Mouse (Mus musculus) R1 (cell line): ENCODE results near the gene Prkce.

Source experiments
- DNase-seq: peaks from one replicate; pipeline ENCODE4 v3.0.0-alpha.2; 2018; ENCODE audit warnings: low read depth, low spot score

Gene Prkce

GRCm38 (mm10) chr17:86407921-86408613 lies 240.5 kb downstream of the Prkce start:
- no peak for DNase-seq

- no peak for DNase-seq
Measured at GRCm38 (mm10) chr17:86408614-86409006, 241.0 kb downstream of the Prkce start.

GRCm38 (mm10) chr17:86409485-86409884 lies 241.9 kb downstream of the Prkce start:
- DNase-seq, result no peak

- no peak for DNase-seq
Measured at GRCm38 (mm10) chr17:86410496-86410895, 242.9 kb downstream of the Prkce start.

- DNase-seq, result no peak
Measured at GRCm38 (mm10) chr17:86412141-86412540, 244.6 kb downstream of the Prkce start.

- DNase-seq, result no peak
Measured at GRCm38 (mm10) chr17:86414608-86415007, 247.0 kb downstream of the Prkce start.

GRCm38 (mm10) chr17:86415989-86416388 lies 248.4 kb downstream of the Prkce start:
- DNase-seq, result peak; percentile 16

GRCm38 (mm10) chr17:86418334-86418733 lies 250.7 kb downstream of the Prkce start:
- DNase-seq, result no peak

- DNase-seq, result no peak
Measured at GRCm38 (mm10) chr17:86419199-86419598, 251.6 kb downstream of the Prkce start.

GRCm38 (mm10) chr17:86420646-86421338 lies 253.2 kb downstream of the Prkce start:
- DNase-seq, result no peak

- DNase-seq, result no peak
Measured at GRCm38 (mm10) chr17:86422023-86422422, 254.4 kb downstream of the Prkce start.

GRCm38 (mm10) chr17:86429877-86430276 lies 262.3 kb downstream of the Prkce start:
- no peak for DNase-seq

GRCm38 (mm10) chr17:86433117-86433516 lies 265.5 kb downstream of the Prkce start:
- no peak for DNase-seq

- no peak for DNase-seq
Measured at GRCm38 (mm10) chr17:86433813-86434212, 266.2 kb downstream of the Prkce start.

- DNase-seq, result peak; percentile 28
Measured at GRCm38 (mm10) chr17:86434781-86435180, 267.2 kb downstream of the Prkce start.

- DNase-seq, result no peak
Measured at GRCm38 (mm10) chr17:86435570-86435969, 268.0 kb downstream of the Prkce start.

- no peak for DNase-seq
Measured at GRCm38 (mm10) chr17:86435984-86436383, 268.4 kb downstream of the Prkce start.

- no peak for DNase-seq
Measured at GRCm38 (mm10) chr17:86436583-86437370, 269.2 kb downstream of the Prkce start.

- no peak for DNase-seq
Measured at GRCm38 (mm10) chr17:86437516-86438277, 270.1 kb downstream of the Prkce start.

GRCm38 (mm10) chr17:86438278-86438661 lies 270.7 kb downstream of the Prkce start:
- DNase-seq, result no peak

GRCm38 (mm10) chr17:86438763-86439162 lies 271.2 kb downstream of the Prkce start:
- no peak for DNase-seq

- no peak for DNase-seq
Measured at GRCm38 (mm10) chr17:86441098-86441497, 273.5 kb downstream of the Prkce start.
